Mouse (Mus musculus): ENCODE measurements at regions not wholly inside any gene's neighbourhood (a gene's known extent, or its start where the extent isn't known, plus 50 kb on each side); places are given as distances from the start of the nearest gene placed in this dataset.

GRCm38 (mm10) chr9:30810290-30810689 is 112.0 kb downstream of the Adamts15 start:
- Histone ChIP-seq H3K27me3 (ENCODE audit: poor library complexity, severe bottlenecking) (no peaks in the 10 kb centered on the region), H3K4me1 (peaks cover 20% of the 10 kb centered on the region), H3K36me3 (replicated peaks) (no peaks in the 10 kb centered on the region), H3K27ac (peak overlapping the region; percentile 58; the same call in 1 of the 2 replicates), H3K4me3 (no peak overlapping the region), H3K9me3 (no peaks in the 10 kb centered on the region)
- 51% methylated on average over 4 of the region's 4 CpGs for WGBS
- DNase-seq (ENCODE audit: extremely low spot score, low spot score): no peak

- WGBS: 84% methylated on average over 11 of the region's 11 CpGs
- Histone ChIP-seq H3K9me3 (no peaks in the 10 kb centered on the region), H3K36me3 (replicated peaks) (no peaks in the 10 kb centered on the region), H3K27ac (0 out of 2 replicates have a peak overlapping the region, but pooled peaks have one; percentile 11), H3K27me3 (ENCODE audit: poor library complexity, severe bottlenecking) (no peaks in the 10 kb centered on the region), H3K4me1 (peaks cover 20% of the 10 kb centered on the region), H3K4me3 (no peak overlapping the region)
- no peak for DNase-seq (ENCODE audit: extremely low spot score, low spot score)
Observed at GRCm38 (mm10) chr9:30808863-30809491, 113.3 kb downstream of the Adamts15 start.

- H3K27me3 ChIP-seq (ENCODE audit: poor library complexity, severe bottlenecking): no peaks in the 10 kb centered on the region
- no peak for DNase-seq (ENCODE audit: extremely low spot score, low spot score)
- 93% methylated on average over 10 of the region's 10 CpGs for WGBS
- no peaks in the 10 kb centered on the region for H3K36me3 ChIP-seq (replicated peaks)
- peaks cover 3% of the 10 kb centered on the region for H3K4me1 ChIP-seq
- no peak overlapping the region for H3K27ac ChIP-seq
- H3K9me3 ChIP-seq: no peaks in the 10 kb centered on the region
- no peak overlapping the region for H3K4me3 ChIP-seq
Observed at GRCm38 (mm10) chr9:30803755-30804532, 118.3 kb downstream of the Adamts15 start.

GRCm38 (mm10) chr9:30802826-30803225 is 119.4 kb downstream of the Adamts15 start:
- no peaks in the 10 kb centered on the region for H3K36me3 ChIP-seq (replicated peaks)
- no peak for DNase-seq (ENCODE audit: extremely low spot score, low spot score)
- no peaks in the 10 kb centered on the region for H3K27me3 ChIP-seq (ENCODE audit: poor library complexity, severe bottlenecking)
- no peaks in the 10 kb centered on the region for H3K9me3 ChIP-seq
- H3K27ac ChIP-seq: no peak overlapping the region
- WGBS: 89% methylated on average over 3 of the region's 3 CpGs
- H3K4me1 ChIP-seq: no peaks in the 10 kb centered on the region
- H3K4me3 ChIP-seq: no peak overlapping the region

- no peak overlapping the region for H3K27ac ChIP-seq
- 84% methylated on average over 3 of the region's 3 CpGs for WGBS
- H3K9me3 ChIP-seq: no peaks in the 10 kb centered on the region
- no peak overlapping the region for H3K4me3 ChIP-seq
- H3K36me3 ChIP-seq (replicated peaks): no peaks in the 10 kb centered on the region
- no peaks in the 10 kb centered on the region for H3K27me3 ChIP-seq (ENCODE audit: poor library complexity, severe bottlenecking)
- no peak for DNase-seq (ENCODE audit: extremely low spot score, low spot score)
- peaks cover 7% of the 10 kb centered on the region for H3K4me1 ChIP-seq
Observed at GRCm38 (mm10) chr9:30794701-30795407, 127.4 kb downstream of the Adamts15 start.

- H3K36me3 ChIP-seq (replicated peaks): no peaks in the 10 kb centered on the region
- H3K27ac ChIP-seq: no peak overlapping the region
- no peak overlapping the region for H3K4me3 ChIP-seq
- no peaks in the 10 kb centered on the region for H3K9me3 ChIP-seq
- H3K27me3 ChIP-seq (ENCODE audit: poor library complexity, severe bottlenecking): no peaks in the 10 kb centered on the region
- no peak for DNase-seq (ENCODE audit: extremely low spot score, low spot score)
- 94% methylated on average over 2 of the region's 2 CpGs for WGBS
- H3K4me1 ChIP-seq: no peaks in the 10 kb centered on the region
Observed at GRCm38 (mm10) chr9:30781221-30781620, 141.0 kb downstream of the Adamts15 start.

GRCm38 (mm10) chr9:30777816-30778215 is 144.4 kb downstream of the Adamts15 start:
- DNase-seq (ENCODE audit: extremely low spot score, low spot score): no peak
- Histone ChIP-seq H3K9me3 (peaks cover 5% of the 10 kb centered on the region; the same call in 1 of the 2 replicates), H3K4me1 (peaks cover 3% of the 10 kb centered on the region; the same call in 1 of the 2 replicates), H3K36me3 (replicated peaks) (no peaks in the 10 kb centered on the region), H3K4me3 (no peak overlapping the region), H3K27ac (no peak overlapping the region), H3K27me3 (ENCODE audit: poor library complexity, severe bottlenecking) (no peaks in the 10 kb centered on the region)
- 82% methylated on average over 2 of the region's 2 CpGs for WGBS

- Histone ChIP-seq H3K4me3 (no peak overlapping the region), H3K36me3 (replicated peaks) (no peaks in the 10 kb centered on the region), H3K27ac (peak overlapping the region; percentile 62; the same call in 1 of the 2 replicates), H3K4me1 (peaks cover 6% of the 10 kb centered on the region; the same call in 1 of the 2 replicates), H3K9me3 (peaks cover 5% of the 10 kb centered on the region; the same call in 1 of the 2 replicates), H3K27me3 (ENCODE audit: poor library complexity, severe bottlenecking) (no peaks in the 10 kb centered on the region)
- WGBS: 52% methylated on average over 6 of the region's 6 CpGs
- DNase-seq (ENCODE audit: extremely low spot score, low spot score): no peak
Observed at GRCm38 (mm10) chr9:30775161-30775560, 147.1 kb downstream of the Adamts15 start.

GRCm38 (mm10) chr9:30772456-30772855 is 149.8 kb downstream of the Adamts15 start:
- Histone ChIP-seq H3K36me3 (replicated peaks) (no peaks in the 10 kb centered on the region), H3K4me3 (no peak overlapping the region)
- WGBS: 83% methylated on average over 3 of the region's 3 CpGs

GRCm38 (mm10) chr9:30770436-30771173 is 151.6 kb downstream of the Adamts15 start:
- WGBS: 86% methylated on average over 8 of the region's 8 CpGs
- Histone ChIP-seq H3K36me3 (replicated peaks) (no peaks in the 10 kb centered on the region), H3K27ac (no peak overlapping the region), H3K9me3 (peaks cover 5% of the 10 kb centered on the region; the same call in 1 of the 2 replicates), H3K4me3 (no peak overlapping the region), H3K27me3 (ENCODE audit: poor library complexity, severe bottlenecking) (no peaks in the 10 kb centered on the region), H3K4me1 (peaks cover 6% of the 10 kb centered on the region; the same call in 1 of the 2 replicates)
- DNase-seq (ENCODE audit: extremely low spot score, low spot score): no peak

More at GRCm38 (mm10) chr9:30772456-30772855, 149.8 kb downstream of the Adamts15 start:
- Histone ChIP-seq H3K9me3 (peaks cover 5% of the 10 kb centered on the region; the same call in 1 of the 2 replicates), H3K27ac (no peak overlapping the region), H3K27me3 (ENCODE audit: poor library complexity, severe bottlenecking) (no peaks in the 10 kb centered on the region), H3K4me1 (peaks cover 6% of the 10 kb centered on the region; the same call in 1 of the 2 replicates)
- DNase-seq (ENCODE audit: extremely low spot score, low spot score): no peak

- peaks cover 5% of the 10 kb centered on the region; the same call in 1 of the 2 replicates for H3K9me3 ChIP-seq
- H3K4me3 ChIP-seq: no peak overlapping the region
- H3K27ac ChIP-seq: no peak overlapping the region
- no peaks in the 10 kb centered on the region for H3K27me3 ChIP-seq (ENCODE audit: poor library complexity, severe bottlenecking)
- peaks cover 9% of the 10 kb centered on the region for H3K4me1 ChIP-seq
- 89% methylated on average over 4 of the region's 4 CpGs for WGBS
- DNase-seq (ENCODE audit: extremely low spot score, low spot score): no peak
- no peaks in the 10 kb centered on the region for H3K36me3 ChIP-seq (replicated peaks)
Observed at GRCm38 (mm10) chr9:30769435-30769729, 152.9 kb downstream of the Adamts15 start.

Data from forebrain, embryonic 10.5 days (tissue).